Mouse (Mus musculus) liver, embryonic 11.5 days (tissue): ENCODE results near the gene Ogfrl1. TPM values are rescaled to one million over a fixed set of nuclear protein-coding genes. Genes with fewer than 3 reads are reported as not detected.

Experiments
- ATAC-seq: fragments of 200-750 bp; cut with Nextera tagmentation; replicated peaks from 2 replicates; pipeline ENCODE4 v1.8.0; 2017; ENCODE audit warnings: moderate number of reproducible peaks, mild to moderate bottlenecking, moderate TSS enrichment, moderate library complexity; ENCODE audit not compliant: low FRiP score
- DNase-seq: peaks from one replicate; pipeline ENCODE4 v3.0.0-alpha.2; 2017; ENCODE audit warnings: low spot score
- H3K27ac ChIP-seq: fragments of 300-500 bp; sonication (generic); 2 replicates; pipeline ENCODE4 v1.5.1; 2014; ENCODE audit warnings: mild to moderate bottlenecking, low read depth, low read length, control low read depth
- H3K27me3 ChIP-seq: fragments of 300-500 bp; sonication (generic); replicated peaks from 2 replicates; pipeline ENCODE4 v1.6.1; 2014; ENCODE audit warnings: low read length, mixed read lengths; ENCODE audit not compliant: control insufficient read depth, insufficient read depth
- H3K36me3 ChIP-seq: fragments of 300-500 bp; sonication (generic); 2 replicates; pipeline ENCODE4 v1.6.1; 2014; ENCODE audit warnings: mild to moderate bottlenecking, low read length, moderate library complexity, mixed read lengths; ENCODE audit not compliant: control insufficient read depth, insufficient read depth
- H3K4me1 ChIP-seq: fragments of 300-500 bp; sonication (generic); replicated peaks from 2 replicates; pipeline ENCODE4 v1.6.1; 2014; ENCODE audit warnings: low read length, mixed read lengths; ENCODE audit not compliant: control insufficient read depth, insufficient read depth
- H3K4me2 ChIP-seq: fragments of 300-500 bp; sonication (generic); 2 replicates; pipeline ENCODE4 v1.6.1; 2014; ENCODE audit warnings: mild to moderate bottlenecking, control low read depth, moderate library complexity
- H3K4me3 ChIP-seq: fragments of 300-500 bp; sonication (generic); 2 replicates; pipeline ENCODE4 v1.5.1; 2014; ENCODE audit warnings: low read depth, low read length, control low read depth
- H3K9ac ChIP-seq: fragments of 300-500 bp; sonication (generic); 2 replicates; pipeline ENCODE4 v1.6.1; 2014; ENCODE audit warnings: low read depth, low read length, control low read depth
- H3K9me3 ChIP-seq: fragments of 300-500 bp; sonication (generic); 2 replicates; pipeline ENCODE4 v1.6.1; 2016; ENCODE audit warnings: low read length, inconsistent platforms, mixed read lengths; ENCODE audit not compliant: control insufficient read depth
- WGBS: fragments of 180-500 bp; shearing (Covaris S2); extraction: QIAGEN DNeasy Blood & Tissue Kit; methylation state at CpG from one replicate; pipeline ENCODE4 v1.1.7; 2014; 5-methylcytosine and 5-hydroxymethylcytosine counted together
- polyA plus RNA-seq: library from polyadenylated mRNA; unstranded; fragments of >200 nt; fragmentation: Nextera tagmentation; extraction: Ambion mirVana; gene quantifications from 2 replicates; pipeline ENCODE4 v1.2.1, GENCODE M21; 2014

Ogfrl1 gene
- polyA plus RNA-seq, 1 experiment from 2014 or later = 24.2 TPM

GRCm38 (mm10) chr1:23342224-23342623, 55.3 kb downstream of the Ogfrl1 start:
- no peak for DNase-seq
- Histone ChIP-seq H3K9ac (no peak overlapping the region), H3K9me3 (no peaks in the 10 kb centered on the region), H3K4me3 (no peak overlapping the region), H3K27me3 (no peaks in the 10 kb centered on the region), H3K4me1 (no peaks in the 10 kb centered on the region), H3K36me3 (no peaks in the 10 kb centered on the region), H3K4me2 (no peak overlapping the region), H3K27ac (no peak overlapping the region)
- ATAC-seq = no peak
- WGBS = 76% methylated on average over 3 of the region's 3 CpGs

GRCm38 (mm10) chr1:23335726-23336363, 61.7 kb downstream of the Ogfrl1 start:
- H3K9me3 ChIP-seq = no peaks in the 10 kb centered on the region
- DNase-seq (peak; percentile 44), ATAC-seq (peak; percentile 96)
- peak overlapping the region; percentile 21; the same call in 1 of the 2 replicates for H3K9ac ChIP-seq
- WGBS = 70% methylated on average over 13 of the region's 13 CpGs
- H3K27me3 ChIP-seq = no peaks in the 10 kb centered on the region
- peak overlapping the region; percentile 81 for H3K27ac ChIP-seq
- no peak overlapping the region for H3K4me3 ChIP-seq
- no peaks in the 10 kb centered on the region for H3K36me3 ChIP-seq
- H3K4me2 ChIP-seq = peak overlapping the region; percentile 52
- H3K4me1 ChIP-seq = peaks cover 9% of the 10 kb centered on the region; the same call in 1 of the 2 replicates

- Histone ChIP-seq H3K4me3 (no peak overlapping the region), H3K27ac (no peak overlapping the region), H3K36me3 (no peaks in the 10 kb centered on the region), H3K9me3 (no peaks in the 10 kb centered on the region), H3K9ac (no peak overlapping the region), H3K27me3 (no peaks in the 10 kb centered on the region), H3K4me1 (peaks cover 9% of the 10 kb centered on the region; the same call in 1 of the 2 replicates), H3K4me2 (no peak overlapping the region)
- no peak; the same call in 1 of the 2 replicates for ATAC-seq
- 81% methylated on average over 4 of the region's 4 CpGs for WGBS
- DNase-seq = no peak
Observed at GRCm38 (mm10) chr1:23335050-23335449, 62.5 kb downstream of the Ogfrl1 start.

- Histone ChIP-seq H3K4me1 (peaks cover 9% of the 10 kb centered on the region; the same call in 1 of the 2 replicates), H3K9me3 (no peaks in the 10 kb centered on the region), H3K9ac (no peak overlapping the region), H3K4me2 (no peak overlapping the region), H3K27me3 (no peaks in the 10 kb centered on the region), H3K4me3 (no peak overlapping the region), H3K27ac (no peak overlapping the region), H3K36me3 (no peaks in the 10 kb centered on the region)
- DNase-seq (no peak), ATAC-seq (no peak)
- WGBS = 86% methylated on average over 4 of the region's 4 CpGs
Observed at GRCm38 (mm10) chr1:23332192-23332591, 65.4 kb downstream of the Ogfrl1 start.

GRCm38 (mm10) chr1:23325160-23325559, 72.4 kb downstream of the Ogfrl1 start:
- 82% methylated on average over 7 of the region's 7 CpGs for WGBS
- no peaks in the 10 kb centered on the region for H3K9me3 ChIP-seq
- no peak overlapping the region for H3K4me3 ChIP-seq

GRCm38 (mm10) chr1:23324226-23324625, 73.3 kb downstream of the Ogfrl1 start:
- H3K4me1 ChIP-seq = no peaks in the 10 kb centered on the region
- no peaks in the 10 kb centered on the region for H3K9me3 ChIP-seq

More at GRCm38 (mm10) chr1:23325160-23325559, 72.4 kb downstream of the Ogfrl1 start:
- no peak for ATAC-seq
- no peak overlapping the region for H3K27ac ChIP-seq
- DNase-seq = no peak
- no peaks in the 10 kb centered on the region for H3K4me1 ChIP-seq
- no peak overlapping the region for H3K9ac ChIP-seq
- H3K4me2 ChIP-seq = no peak overlapping the region
- H3K27me3 ChIP-seq = no peaks in the 10 kb centered on the region
- H3K36me3 ChIP-seq = no peaks in the 10 kb centered on the region

GRCm38 (mm10) chr1:23323286-23323685, 74.3 kb downstream of the Ogfrl1 start:
- Histone ChIP-seq H3K9me3 (no peaks in the 10 kb centered on the region), H3K9ac (no peak overlapping the region), H3K4me1 (no peaks in the 10 kb centered on the region), H3K27me3 (no peaks in the 10 kb centered on the region), H3K4me2 (no peak overlapping the region), H3K27ac (no peak overlapping the region), H3K36me3 (no peaks in the 10 kb centered on the region), H3K4me3 (no peak overlapping the region)
- WGBS = 74% methylated on average over 11 of the region's 11 CpGs
- DNase-seq = no peak
- ATAC-seq = no peak

More at GRCm38 (mm10) chr1:23324226-23324625, 73.3 kb downstream of the Ogfrl1 start:
- Histone ChIP-seq H3K27ac (no peak overlapping the region), H3K36me3 (no peaks in the 10 kb centered on the region), H3K4me2 (no peak overlapping the region), H3K9ac (no peak overlapping the region), H3K4me3 (no peak overlapping the region), H3K27me3 (no peaks in the 10 kb centered on the region)
- WGBS = 29% methylated on average over 5 of the region's 5 CpGs
- no peak for DNase-seq
- ATAC-seq = no peak

- no peak for ATAC-seq
- H3K4me1 ChIP-seq = no peaks in the 10 kb centered on the region
- H3K27me3 ChIP-seq = no peaks in the 10 kb centered on the region
- no peaks in the 10 kb centered on the region for H3K9me3 ChIP-seq
- H3K9ac ChIP-seq = no peak overlapping the region
- no peak overlapping the region for H3K4me2 ChIP-seq
- H3K27ac ChIP-seq = no peak overlapping the region
- no peaks in the 10 kb centered on the region for H3K36me3 ChIP-seq
- no peak for DNase-seq
- H3K4me3 ChIP-seq = no peak overlapping the region
- WGBS = 89% methylated on average over 4 of the region's 4 CpGs
Observed at GRCm38 (mm10) chr1:23322208-23322607, 75.4 kb downstream of the Ogfrl1 start.

GRCm38 (mm10) chr1:23321331-23321851, 76.2 kb downstream of the Ogfrl1 start:
- WGBS = 63% methylated on average over 10 of the region's 10 CpGs
- H3K4me1 ChIP-seq = no peaks in the 10 kb centered on the region
- H3K36me3 ChIP-seq = no peaks in the 10 kb centered on the region
- no peak overlapping the region for H3K9ac ChIP-seq
- H3K27ac ChIP-seq = no peak overlapping the region
- H3K4me3 ChIP-seq = no peak overlapping the region
- H3K9me3 ChIP-seq = no peaks in the 10 kb centered on the region
- no peak for DNase-seq
- no peak overlapping the region for H3K4me2 ChIP-seq
- H3K27me3 ChIP-seq = no peaks in the 10 kb centered on the region
- no peak for ATAC-seq
